Mouse (Mus musculus): Measurements from ENCODE around the gene Lsr.
"Not testable (repeated sequence)": the region's sequence is repeated elsewhere in the genome, so short reads cannot be mapped to it uniquely, and the experiment has no call there.

Gene Lsr

DNA sequence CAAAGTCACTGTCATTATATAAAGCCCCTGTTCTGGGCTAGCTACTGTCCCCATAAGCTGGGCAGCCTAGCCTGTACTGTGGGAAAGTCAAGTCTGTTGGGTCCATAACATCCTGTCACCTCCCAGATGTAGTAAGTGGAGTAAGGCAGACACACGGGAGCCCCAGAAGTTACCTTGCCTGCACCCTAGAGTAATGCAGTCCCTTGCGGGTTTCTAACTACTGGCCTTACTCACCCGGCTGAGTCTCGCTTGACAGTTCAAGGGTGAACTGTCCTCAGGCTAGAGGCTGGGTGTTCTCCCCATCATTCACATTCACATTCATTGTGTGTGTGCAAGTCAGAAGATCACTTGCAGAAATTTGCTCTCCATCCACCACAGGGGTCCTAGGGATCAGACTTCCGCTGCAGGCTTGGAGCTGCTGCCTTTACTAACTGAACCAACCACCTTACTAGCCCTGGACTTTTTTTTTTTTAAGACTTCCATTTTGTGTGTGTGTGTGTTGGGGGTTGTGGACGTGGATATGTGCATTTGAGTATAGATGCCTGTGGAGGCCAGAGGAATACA is 13.4 kb downstream of the Lsr start:
- DNase-seq, result no peak

DNA sequence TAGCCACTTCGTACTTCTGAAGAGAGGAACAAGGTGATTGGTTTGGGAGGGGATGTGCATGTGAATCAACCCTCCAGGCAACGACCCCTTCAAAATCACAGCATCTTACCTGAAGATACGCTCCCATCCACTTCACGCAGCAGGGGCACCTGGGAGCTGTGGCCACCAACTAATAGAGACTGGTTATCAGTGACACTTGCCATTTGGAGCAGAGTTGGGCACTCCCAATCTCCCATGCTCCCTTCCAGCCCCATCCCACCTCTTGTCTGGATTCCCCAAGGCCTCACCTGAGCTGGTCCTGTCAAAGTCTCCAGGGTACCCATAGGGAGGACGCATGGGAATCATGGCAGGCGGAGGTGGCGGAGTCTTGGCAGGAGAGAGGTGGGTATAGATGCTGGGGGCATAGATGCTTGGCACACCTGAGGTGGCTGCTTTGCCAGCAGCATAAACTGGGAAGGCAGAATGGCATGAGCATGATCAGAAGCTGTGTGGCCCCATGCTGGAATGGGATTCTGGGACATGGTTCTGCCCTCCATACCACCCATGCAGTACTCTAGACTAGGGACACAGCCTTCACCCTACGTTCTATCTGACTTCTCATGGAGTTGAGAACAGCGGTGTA is 14.3 kb downstream of the Lsr start:
- no peak for DNase-seq

DNA sequence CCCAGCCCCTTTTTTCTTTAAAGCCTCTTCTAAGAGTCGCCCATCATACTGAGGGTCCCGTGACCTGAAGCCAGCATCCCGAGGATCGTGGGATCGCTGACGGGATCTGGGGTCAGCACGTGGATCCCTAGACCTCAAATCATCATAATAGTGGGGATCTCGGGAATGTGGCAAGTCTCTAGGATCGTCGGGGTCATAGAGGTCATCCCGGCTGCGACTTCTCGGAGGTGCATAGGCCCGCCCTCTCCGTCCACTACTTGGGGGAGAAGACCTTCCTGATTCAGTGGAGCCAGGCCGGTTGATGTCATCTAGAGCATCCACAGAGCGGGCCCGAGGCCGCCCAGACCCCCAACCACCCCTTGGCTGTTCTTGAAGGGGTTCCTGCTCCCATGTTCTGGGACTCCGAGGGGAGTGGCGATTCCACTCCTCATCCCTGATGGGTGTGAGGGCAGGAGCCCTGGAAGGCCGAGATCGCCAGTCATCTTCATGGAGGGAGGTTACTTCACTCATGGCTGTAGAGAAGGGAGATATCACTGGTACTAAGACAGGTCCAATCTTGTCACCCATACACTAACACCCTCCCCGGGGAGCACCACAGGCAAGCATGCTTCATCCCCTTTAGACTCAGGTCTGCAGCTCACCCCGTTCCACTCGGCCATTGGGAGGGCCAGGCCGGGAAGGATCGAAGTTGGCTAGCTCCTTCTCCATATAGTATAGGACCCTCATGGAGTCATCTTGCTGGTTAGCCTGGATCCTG is 15.0 kb downstream of the Lsr start:
- peak; percentile 36 for DNase-seq

DNA sequence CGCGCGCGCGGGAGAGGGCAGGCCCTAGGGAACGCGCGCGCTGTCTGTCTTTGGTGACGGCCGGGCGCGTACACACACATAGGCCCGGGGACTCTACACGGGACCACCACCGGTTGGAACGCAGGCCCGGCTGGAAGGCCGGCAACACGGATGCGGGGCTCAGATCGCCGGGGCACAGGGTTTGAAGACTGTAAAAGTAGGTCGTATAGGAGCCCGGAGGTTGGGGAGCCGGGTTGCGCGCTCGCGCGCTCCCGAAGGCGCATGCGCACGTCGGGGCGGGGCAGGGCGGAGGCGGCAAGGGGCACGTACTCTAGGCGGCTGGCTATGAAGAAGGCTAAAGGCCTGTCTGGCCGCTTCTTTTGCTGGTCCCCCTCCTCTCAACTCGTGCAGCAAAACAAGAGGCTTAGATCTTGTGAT is 15.9 kb downstream of the Lsr start:
- DNase-seq, result peak; percentile 94

DNA sequence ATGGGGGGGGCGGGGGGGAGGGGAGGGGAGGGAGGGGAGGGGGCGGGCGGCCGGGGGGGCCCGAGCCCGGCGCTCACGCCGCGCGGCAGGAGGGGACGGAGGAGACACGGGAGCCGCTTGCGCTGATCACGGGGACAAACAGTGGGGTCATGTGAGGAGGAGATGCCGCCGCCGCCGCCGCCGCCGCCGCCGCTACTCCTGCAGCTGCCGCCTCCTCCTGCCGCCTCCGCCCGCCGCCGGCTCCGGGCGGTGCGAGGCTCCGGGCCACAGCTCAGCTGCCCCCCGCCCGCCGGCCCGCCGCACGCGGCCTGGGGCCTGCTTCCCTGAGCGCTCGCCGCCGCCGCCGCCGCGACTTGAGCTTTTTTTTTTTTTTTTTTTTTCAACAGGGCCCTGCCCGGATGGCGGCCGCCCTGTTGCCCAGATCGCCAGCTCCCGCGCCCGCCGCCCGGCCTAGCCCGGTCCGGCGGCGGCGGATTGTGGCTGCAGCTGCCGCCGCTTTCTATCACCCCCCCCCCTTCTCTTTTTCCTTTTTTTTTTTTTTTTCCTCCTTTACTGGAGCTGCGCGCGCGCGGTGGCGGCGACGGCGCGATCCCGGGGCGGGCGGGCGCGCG is 16.4 kb downstream of the Lsr start, which contains the start of gene Usf2:
Gene Usf2, minus strand, starts transcription at position 48 of the 611 bp plus-strand sequence.
- DNase-seq, result peak; percentile 89

DNA sequence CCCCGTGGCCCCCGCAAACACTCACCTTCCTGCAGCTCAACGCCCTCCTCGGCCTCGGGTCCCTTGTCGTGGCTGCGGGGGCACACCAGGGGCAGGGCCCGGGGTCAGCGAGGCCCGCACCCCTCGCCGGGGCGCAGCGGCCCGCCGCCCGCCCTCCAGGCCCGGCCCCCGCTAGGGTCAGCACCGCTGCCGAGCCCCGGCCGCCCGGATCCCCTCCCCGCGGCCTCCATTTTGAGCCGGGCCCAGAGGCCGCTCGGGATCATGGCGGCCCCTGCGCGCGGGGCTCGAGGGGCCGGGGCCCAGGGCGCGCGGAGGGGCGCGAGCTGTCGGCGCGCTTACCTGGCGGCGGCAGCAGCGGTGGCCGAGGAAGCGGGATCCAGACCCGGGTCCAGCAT is 16.9 kb downstream of the Lsr start:
- no peak for DNase-seq

DNA sequence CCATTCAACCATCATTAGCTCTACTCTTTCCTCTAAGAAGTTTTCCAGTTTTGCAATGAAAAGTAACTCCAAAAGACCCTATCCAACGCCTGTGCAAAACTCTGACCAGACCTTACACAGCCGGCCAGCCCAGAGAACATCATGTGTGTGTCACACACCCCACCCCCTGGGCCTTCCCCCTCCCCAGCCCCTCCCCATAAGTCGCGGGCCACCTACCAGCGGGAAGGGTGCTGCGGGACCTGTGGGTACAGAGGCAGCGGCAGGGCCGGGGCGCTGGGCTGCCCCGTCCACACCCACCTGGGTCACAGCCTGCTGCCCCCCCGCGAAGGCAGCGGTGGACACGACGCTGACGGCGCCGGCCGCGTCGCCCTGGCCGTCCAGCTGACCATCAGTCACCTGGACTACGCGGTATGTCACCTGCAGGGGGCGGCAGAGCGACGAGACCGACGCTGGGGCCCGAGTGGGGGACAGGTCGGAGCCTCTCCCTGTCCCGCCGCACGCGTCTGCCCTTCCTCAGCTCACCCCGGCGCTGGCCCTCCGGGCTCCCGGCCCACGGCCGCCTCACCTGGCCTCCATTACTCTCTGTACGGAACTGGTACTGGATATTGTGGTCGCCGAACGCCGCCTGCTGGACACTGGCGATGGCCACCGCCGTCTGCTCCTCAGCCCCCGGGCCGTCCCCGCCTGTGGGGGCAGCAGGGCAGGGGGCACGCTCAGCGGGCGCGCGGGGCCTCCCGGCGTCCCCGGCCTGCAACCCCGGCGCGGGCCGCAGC is 17.5 kb downstream of the Lsr start:
- peak; percentile 95 for DNase-seq

DNA sequence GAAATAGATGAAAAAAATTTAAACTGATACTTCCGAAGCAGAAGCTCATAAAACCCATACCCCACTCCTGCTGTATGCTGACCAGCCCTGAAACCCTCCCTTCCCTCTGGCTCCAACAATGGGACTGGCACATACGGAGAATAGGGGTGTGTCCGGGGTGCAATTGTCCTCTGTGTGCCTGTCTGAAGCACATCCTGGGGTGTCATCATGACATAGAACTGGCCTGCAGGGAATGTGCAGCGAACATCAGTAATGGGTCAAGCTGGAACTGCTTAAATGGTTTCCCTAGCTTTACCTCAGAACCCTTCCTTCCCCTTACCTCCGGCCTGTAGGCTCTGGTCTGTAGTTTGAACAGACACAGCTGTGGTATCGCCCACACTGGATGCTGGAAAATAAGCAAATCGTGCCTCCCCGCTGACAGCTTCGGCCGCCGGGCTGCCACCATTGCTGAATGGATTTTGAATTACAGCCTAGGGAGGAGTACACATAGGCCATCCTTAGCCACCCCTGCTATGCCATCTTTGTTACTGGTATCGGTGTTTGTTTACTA is 18.2 kb downstream of the Lsr start:
- DNase-seq, result no peak

DNA sequence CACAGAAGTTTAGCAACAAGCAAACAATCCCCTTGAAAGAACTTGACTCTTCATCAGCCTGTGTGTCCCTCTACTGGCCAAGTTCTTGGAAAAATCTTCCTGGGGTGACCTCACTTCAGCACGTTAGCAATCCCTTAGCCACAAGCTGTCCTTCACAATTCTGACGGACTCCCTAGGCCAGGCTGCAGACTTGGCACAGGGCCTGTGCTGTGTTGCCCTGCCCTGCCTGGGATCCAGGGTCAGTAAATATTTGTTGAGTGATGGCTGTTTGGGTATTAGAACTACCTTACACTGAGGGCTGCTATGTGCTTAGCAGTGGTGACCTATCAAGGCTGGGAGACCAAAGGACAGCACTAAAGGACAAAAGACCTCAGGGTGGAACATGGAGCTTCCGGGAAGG is 19.2 kb downstream of the Lsr start:
- peak; percentile 33 for DNase-seq

DNA sequence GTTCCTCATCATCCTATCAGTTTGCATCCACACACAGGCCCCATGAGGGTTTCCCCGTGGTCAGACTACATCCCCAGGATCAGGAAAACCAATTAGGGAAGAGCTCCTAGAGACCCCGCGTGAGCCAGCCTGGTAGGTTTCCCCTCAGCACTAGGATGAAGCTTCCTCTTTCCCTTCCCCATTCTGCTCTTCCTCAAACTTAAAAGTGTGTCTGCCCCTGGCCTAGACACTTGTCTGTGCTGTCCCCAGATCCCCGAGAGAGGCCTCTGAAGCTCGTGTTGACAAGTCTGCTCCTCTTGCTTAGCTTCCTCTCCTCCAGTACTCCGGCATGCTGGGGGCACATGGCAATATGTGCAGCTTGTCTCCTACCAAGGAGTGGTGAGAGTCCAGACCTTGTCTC is 19.8 kb downstream of the Lsr start:
- no peak for DNase-seq

DNA sequence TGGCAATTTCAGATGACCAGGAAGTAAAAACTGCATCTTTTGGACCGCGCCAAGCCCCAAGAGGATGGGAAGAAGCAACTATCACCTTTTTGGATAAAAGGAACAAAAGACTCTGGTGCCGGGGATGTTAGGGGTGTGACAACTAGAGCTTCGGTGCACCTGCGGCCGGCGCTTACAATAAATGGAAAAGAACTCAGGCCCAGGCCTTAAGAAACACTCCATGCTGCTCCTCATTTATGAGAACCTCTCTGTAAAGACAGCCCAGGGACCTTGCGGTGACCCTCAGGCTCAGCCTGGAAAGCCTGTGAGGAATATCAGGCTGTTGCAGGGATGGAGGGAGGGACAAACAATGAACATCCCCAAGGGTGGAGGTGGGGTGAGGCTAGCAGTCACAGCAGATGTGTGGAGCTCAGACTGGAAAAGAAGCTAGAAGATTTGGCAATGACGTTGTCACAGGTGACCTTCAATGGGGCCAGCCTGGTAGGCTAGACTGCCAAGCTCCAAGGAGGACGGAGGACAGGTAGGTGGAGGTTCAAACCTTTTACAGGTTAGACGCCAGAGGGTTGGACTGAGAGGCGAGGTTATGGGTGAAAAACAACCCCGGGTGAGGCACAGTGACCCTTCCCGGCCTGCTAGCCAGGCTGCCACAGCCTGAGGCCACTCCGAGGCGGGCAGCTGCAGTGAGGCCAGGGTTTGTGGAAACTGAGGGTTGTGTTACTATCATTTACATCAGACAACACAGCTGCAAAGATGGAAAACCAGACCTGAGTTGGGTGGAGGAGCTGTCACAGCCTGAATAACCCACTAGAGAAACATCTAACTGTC is 20.6 kb downstream of the Lsr start:
- DNase-seq, result no peak

DNA sequence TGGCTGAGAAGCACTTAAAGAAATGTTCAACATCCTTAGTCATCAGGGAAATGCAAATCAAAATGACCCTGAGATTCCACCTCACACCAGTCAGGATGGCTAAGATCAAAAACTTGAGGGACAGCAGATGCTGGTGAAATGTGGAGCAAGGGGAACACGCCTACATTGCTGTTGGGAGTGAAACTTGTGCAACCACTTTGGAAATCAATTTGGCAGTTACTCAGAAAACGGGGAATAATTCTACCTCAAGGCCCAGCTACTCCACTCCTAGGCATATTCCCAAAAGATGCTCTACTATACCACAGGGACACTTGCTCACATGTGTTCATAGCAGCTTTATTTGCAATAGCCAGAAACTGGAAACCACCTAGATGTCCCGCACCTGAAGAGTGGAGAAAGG is 23.4 kb downstream of the Lsr start:
- DNase-seq, result not testable (repeated sequence)

DNA sequence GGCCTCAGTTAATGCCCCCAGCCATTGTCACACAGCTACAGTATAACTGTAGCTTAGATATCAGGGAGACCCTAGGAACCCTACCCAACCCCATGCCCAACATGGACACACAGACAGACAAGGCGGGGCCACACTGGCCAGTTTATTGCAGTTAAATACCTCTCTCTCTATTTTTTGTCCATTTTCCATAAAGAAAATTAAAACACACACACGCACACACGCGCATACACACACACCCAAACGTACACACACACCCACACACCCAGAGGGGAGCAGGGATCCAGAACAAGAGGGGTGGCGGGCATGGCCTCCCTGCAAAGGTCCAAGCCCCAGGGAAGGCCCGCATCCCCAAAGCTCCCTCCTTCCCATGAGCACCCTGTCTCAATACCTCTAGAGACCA is 27.4 kb downstream of the Lsr start:
- no peak for DNase-seq

DNA sequence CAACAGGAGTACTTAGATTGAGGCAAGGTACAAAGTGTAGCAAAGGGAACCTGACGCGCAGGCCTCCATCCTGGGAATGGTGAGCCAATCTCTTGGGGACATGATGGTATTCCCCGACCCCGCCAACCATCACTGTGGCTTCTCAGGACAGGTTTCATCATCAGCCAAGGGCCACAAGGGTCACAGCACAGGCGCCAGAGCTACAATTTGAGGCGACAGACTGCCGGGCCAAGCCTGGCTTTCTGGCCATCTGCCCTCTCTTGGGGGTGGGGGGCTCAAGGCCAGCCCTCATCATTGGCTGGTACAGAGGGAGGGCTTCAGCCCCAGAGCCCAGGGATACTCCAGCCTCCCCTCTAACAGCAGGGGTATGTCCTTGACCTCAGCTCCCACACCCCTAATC is 27.8 kb downstream of the Lsr start:
- DNase-seq, result not testable (repeated sequence)

DNA sequence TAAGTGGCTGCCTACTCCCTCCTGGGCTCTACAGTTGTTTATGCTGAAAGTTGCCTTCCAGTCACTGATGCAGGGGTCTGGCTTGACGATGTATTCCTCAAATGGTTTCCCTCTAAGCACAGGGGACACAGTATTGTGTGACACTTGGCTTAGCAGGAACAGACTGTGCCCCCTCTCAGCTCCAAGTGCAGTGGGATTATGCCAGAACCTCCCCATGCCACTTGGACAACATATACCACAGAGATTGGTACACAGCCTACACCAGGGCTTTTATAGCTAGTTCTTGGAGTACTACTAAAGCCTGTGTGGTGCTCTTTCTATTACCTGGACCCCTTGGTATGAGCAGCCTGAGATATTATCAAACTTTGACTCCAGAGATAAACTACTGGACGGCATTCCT is 28.6 kb downstream of the Lsr start:
- DNase-seq, result not testable (repeated sequence)

DNA sequence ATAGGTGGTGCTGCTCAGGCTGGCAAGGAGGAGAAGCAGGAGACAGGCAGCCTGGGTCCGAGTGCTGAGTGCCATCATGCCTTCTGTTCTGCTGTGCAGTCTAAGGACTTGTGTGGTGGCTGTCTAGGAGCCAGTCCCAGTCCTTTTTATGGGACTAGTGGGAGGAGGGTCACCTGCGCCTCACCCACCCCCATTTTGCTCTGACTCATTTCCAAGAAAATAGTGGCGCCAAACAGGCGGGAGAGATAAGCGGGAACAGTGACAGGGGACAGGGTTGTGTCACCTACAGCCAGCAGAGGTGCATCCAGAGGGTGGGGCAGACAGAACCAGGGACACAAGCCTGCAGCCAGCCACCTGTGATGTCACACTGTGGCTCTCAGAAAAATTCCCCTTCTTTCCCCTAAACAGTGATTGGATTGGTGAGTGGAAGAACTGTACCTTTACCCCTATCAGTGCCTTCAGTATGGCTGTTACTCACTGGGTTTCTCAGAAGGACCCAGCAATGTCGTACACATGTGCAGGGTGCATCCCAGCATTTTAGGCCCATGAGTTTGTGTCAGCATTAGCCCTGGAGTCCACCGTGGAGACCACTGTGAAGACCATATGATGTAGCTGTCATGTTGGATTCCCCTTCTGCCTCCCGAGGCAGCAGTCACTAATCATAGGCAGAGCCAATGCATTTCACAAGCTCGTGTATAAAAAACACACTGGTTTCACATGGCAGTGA is 29.2 kb downstream of the Lsr start, which contains the start of gene Hamp:
Gene Hamp, minus strand, starts transcription at position 124 of the 727 bp plus-strand sequence.
- no peak for DNase-seq

DNA sequence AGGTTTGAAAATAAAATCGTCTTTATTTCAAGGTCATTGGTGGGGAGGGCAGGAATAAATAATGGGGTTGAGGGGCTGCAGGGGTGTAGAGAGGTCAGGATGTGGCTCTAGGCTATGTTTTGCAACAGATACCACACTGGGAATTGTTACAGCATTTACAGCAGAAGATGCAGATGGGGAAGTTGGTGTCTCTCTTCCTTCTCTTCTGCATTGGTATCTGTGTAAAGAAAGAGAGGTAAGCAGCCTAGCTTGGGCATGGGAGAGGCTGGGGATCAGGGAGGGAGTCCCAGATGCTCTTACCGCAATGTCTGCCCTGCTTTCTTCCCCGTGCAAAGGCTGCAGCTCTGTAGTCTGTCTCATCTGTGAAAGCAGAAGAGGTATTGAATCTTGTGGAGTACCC is 30.9 kb downstream of the Lsr start:
- not testable (repeated sequence) for DNase-seq

DNA sequence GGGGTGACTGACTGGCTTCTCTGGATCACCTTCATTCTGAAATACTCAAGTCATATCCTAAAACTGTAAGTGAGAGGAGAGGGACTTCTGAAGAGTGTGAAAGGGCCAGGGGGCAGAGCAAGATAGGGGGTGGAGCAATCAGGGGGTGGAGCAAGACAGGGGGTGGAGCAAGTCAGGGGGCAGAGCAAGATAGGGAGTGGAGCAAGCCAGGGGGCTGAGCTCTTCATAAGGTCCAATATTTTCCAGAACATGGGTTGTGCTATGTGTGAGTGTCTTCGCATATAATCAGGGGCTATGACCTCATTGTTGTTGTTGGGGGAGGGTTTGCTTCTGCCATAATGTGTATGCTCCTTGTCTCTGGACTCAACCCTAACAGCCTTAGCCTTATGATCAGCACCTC is 33.2 kb downstream of the Lsr start:
- DNase-seq, result not testable (repeated sequence)

DNA sequence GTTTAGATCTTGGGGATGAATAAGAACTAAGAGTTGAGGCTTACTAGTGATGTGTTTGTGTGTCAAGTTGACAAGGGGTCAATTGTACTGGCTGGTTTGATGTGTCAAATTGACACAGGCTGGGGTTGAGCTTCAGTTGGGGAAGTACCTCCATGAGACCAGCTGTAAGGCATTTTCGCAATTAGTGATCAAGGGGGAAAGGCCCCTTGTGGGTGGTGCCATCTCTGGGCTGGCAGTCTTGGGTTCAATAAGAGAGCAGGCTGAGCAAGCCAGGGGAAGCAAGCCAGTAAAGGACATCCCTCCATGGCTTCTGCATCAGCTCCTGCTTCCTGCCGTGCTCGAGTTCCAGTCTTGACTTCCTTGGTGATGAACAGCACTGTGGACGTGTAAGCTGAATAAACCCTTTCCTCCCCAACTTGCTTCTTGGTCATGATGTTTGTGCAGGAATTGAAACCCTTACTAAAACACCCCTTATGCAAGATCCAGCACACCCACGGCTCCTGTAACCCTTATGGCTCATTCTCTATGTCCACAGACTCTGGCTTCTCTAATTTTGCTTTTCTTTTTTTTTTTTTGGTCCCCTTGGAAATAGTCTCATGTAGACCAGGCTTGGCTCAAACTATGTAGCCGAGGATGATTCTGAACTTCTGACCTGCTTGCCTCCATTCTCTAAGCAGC is 37.7 kb downstream of the Lsr start:
- not testable (repeated sequence) for DNase-seq

DNA sequence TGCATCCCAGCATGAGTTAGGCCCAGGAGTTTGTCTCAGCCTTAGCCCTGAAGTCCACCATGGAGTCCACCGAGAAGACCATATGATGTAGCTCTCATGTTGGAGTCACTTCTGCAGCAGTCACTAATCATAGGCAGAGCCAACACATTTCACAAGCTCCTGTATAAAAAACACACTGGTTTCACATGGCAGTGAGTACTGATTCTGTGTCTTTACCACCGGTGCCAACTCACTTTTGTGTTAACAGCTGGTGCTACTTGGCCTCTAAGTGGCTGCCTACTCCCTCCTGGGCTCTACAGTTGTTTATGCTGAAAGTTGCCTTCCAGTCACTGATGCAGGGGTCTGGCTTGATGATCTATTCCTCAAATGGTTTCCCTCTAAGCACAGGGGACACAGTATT is 48.7 kb downstream of the Lsr start, which contains the start of gene Hamp2:
Gene Hamp2, minus strand, starts transcription at position 101 of the 400 bp plus-strand sequence.
- not testable (repeated sequence) for DNase-seq
